Mouse (Mus musculus) midbrain, embryonic 16.5 days (tissue): ENCODE data around the gene Npm3. TPM values are rescaled to one million over a fixed set of nuclear protein-coding genes. Genes with fewer than 3 reads are reported as not detected.

Experiments used
- ATAC-seq: fragments of 200-750 bp; cut with Nextera tagmentation; 2 replicates; pipeline ENCODE4 v1.8.0; 2017; ENCODE audit warnings: moderate TSS enrichment
- H3K27ac ChIP-seq: fragments of 300-500 bp; sonication (generic); 2 replicates; pipeline ENCODE4 v1.5.1; 2014; ENCODE audit warnings: mild to moderate bottlenecking, low read length, mixed read lengths
- H3K27me3 ChIP-seq: fragments of 300-500 bp; sonication (generic); 2 replicates; pipeline ENCODE4 v1.6.1; 2014; ENCODE audit warnings: low read depth, low read length, mixed read lengths; ENCODE audit not compliant: control insufficient read depth, insufficient read depth
- H3K36me3 ChIP-seq: fragments of 300-500 bp; sonication (generic); 2 replicates; pipeline ENCODE4 v1.6.1; 2014; ENCODE audit warnings: mild to moderate bottlenecking, low read length, moderate library complexity, mixed read lengths; ENCODE audit not compliant: control insufficient read depth, insufficient read depth
- H3K4me1 ChIP-seq: fragments of 300-500 bp; sonication (generic); 2 replicates; pipeline ENCODE4 v1.6.1; 2014; ENCODE audit warnings: mild to moderate bottlenecking, low read length, mixed read lengths; ENCODE audit not compliant: control insufficient read depth, insufficient read depth
- H3K4me2 ChIP-seq: fragments of 300-500 bp; sonication (generic); 2 replicates; pipeline ENCODE4 v1.6.1; 2014; ENCODE audit warnings: mild to moderate bottlenecking, low read length, mixed read lengths
- H3K4me3 ChIP-seq: fragments of 300-500 bp; sonication (generic); 2 replicates; pipeline ENCODE4 v1.5.1; 2014; ENCODE audit warnings: low read depth, mild to moderate bottlenecking, low read length, moderate library complexity, mixed read lengths
- H3K9ac ChIP-seq: fragments of 300-500 bp; sonication (generic); 2 replicates; pipeline ENCODE4 v1.6.1; 2014; ENCODE audit warnings: low read depth, low read length, mixed read lengths
- H3K9me3 ChIP-seq: fragments of 300-500 bp; sonication (generic); replicated peaks from 2 replicates; pipeline ENCODE4 v1.6.1; 2014; ENCODE audit warnings: mild to moderate bottlenecking, low read length, mixed read lengths; ENCODE audit not compliant: control insufficient read depth, poor library complexity, severe bottlenecking
- WGBS: fragments of 180-500 bp; shearing (Covaris S2); extraction: QIAGEN DNeasy Blood & Tissue Kit; methylation state at CpG from one replicate; pipeline ENCODE4 v1.1.7; 2014; 5-methylcytosine and 5-hydroxymethylcytosine counted together
- polyA plus RNA-seq: library from polyadenylated mRNA; unstranded; fragments of >200 nt; fragmentation: Nextera tagmentation; extraction: Ambion mirVana; gene quantifications from 2 replicates; pipeline ENCODE4 v1.2.1, GENCODE M21; 2015

Npm3 gene
- polyA plus RNA-seq: 7.9 TPM in 2 replicates

DNA sequence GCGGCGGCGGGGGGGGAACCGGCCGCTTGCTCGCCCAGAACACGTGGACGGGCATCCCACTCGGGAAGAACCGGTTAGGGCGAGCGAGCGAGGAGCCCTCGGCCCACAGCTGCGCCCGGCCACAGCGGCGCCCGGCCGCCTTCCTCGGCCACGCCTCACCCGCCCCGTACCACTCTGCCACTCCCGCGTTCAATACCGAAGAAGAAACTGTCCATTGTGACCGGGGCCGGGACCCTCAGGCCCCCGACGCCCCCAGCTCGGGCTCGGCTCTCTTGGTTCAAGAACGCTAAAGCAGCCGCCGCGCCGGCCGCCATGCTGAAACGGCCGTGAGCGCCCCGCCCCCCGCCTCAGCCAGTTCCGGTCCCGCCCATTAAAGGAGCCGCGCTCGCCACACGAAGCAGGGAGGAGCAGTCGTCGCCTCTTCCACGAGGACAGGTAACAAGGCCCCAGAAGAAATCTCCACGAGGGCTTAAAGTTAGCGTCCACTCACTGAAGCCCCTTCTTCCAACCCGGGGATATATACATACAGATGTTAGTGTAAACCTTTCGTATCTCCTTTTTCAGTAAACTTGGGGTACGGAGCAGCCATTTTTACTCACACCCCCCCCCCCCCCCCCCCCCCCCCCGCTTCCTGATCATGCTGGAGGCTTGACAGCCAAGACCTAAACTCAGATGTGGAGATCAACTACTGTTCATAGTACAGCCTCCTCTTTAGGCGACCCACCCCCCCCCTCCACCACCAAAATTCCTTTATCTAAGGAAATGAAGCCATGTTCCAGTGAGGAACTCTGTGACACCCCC, at the start of gene Npm3:
Gene Npm3 (minus strand): TSS at position 349 of the 801 bp plus-strand sequence.
- ATAC-seq: peak; percentile 85
- peak within 1 kb of the TSS; percentile 96 for H3K4me2 ChIP-seq

GRCm38 (mm10) chr19:45796879-45797278, 47.5 kb upstream of the Npm3 start:
- Histone ChIP-seq H3K4me3 (no peak overlapping the region), H3K4me2 (no peak overlapping the region), H3K4me1 (no peaks in the 10 kb centered on the region), H3K9me3 (no peaks in the 10 kb centered on the region), H3K36me3 (no peaks in the 10 kb centered on the region), H3K9ac (no peak overlapping the region), H3K27me3 (no peaks in the 10 kb centered on the region), H3K27ac (no peak overlapping the region)
- ATAC-seq: no peak
- WGBS: 78% methylated on average over 15 of the region's 15 CpGs

More for the DNA sequence above, at the start of gene Npm3:
- Histone ChIP-seq H3K4me1 (peaks cover 17% of the 10 kb centered on the region), H3K27ac (peak within 1 kb of the TSS; percentile 42), H3K4me3 (peak within 1 kb of the TSS; percentile 68), H3K36me3 (peaks cover 9% of the 10 kb centered on the region), H3K9me3 (no peaks in the 10 kb centered on the region), H3K27me3 (peaks cover 22% of the 10 kb centered on the region), H3K9ac (peak within 1 kb of the TSS; percentile 84)
- WGBS: under 1% methylated on average over 52 of the region's 60 CpGs

- no peak for ATAC-seq
- H3K27me3 ChIP-seq: no peaks in the 10 kb centered on the region
- 0 out of 2 replicates have a peak overlapping the region, but pooled peaks have one; percentile 14 for H3K9ac ChIP-seq
- H3K9me3 ChIP-seq: no peaks in the 10 kb centered on the region
- no peaks in the 10 kb centered on the region for H3K36me3 ChIP-seq
- H3K4me3 ChIP-seq: no peak overlapping the region
- H3K4me1 ChIP-seq: no peaks in the 10 kb centered on the region
- peak overlapping the region; percentile 18; the same call in 1 of the 2 replicates for H3K4me2 ChIP-seq
- no peak overlapping the region for H3K27ac ChIP-seq
- 11% methylated on average over 15 of the region's 15 CpGs for WGBS
Observed at GRCm38 (mm10) chr19:45796061-45796556, 46.7 kb upstream of the Npm3 start.

GRCm38 (mm10) chr19:45795406-45795944, 46.1 kb upstream of the Npm3 start:
- Histone ChIP-seq H3K27me3 (no peaks in the 10 kb centered on the region), H3K4me3 (no peak overlapping the region), H3K9ac (no peak overlapping the region), H3K27ac (no peak overlapping the region), H3K36me3 (no peaks in the 10 kb centered on the region), H3K4me1 (no peaks in the 10 kb centered on the region), H3K9me3 (no peaks in the 10 kb centered on the region), H3K4me2 (no peak overlapping the region)
- WGBS: 31% methylated on average over 15 of the region's 15 CpGs
- no peak for ATAC-seq

GRCm38 (mm10) chr19:45794718-45795117, 45.3 kb upstream of the Npm3 start:
- no peak overlapping the region for H3K4me2 ChIP-seq
- no peak for ATAC-seq
- 81% methylated on average over 6 of the region's 6 CpGs for WGBS

GRCm38 (mm10) chr19:45792404-45792803, 43.0 kb upstream of the Npm3 start:
- no peaks in the 10 kb centered on the region for H3K4me1 ChIP-seq
- H3K4me2 ChIP-seq: no peak overlapping the region
- no peaks in the 10 kb centered on the region for H3K36me3 ChIP-seq
- H3K9ac ChIP-seq: no peak overlapping the region
- WGBS: 92% methylated on average over 6 of the region's 6 CpGs
- no peaks in the 10 kb centered on the region for H3K27me3 ChIP-seq
- H3K4me3 ChIP-seq: no peak overlapping the region
- ATAC-seq: no peak
- no peaks in the 10 kb centered on the region for H3K9me3 ChIP-seq
- no peak overlapping the region for H3K27ac ChIP-seq

More at GRCm38 (mm10) chr19:45794718-45795117, 45.3 kb upstream of the Npm3 start:
- no peaks in the 10 kb centered on the region for H3K4me1 ChIP-seq
- no peak overlapping the region for H3K4me3 ChIP-seq
- H3K27me3 ChIP-seq: no peaks in the 10 kb centered on the region
- no peak overlapping the region for H3K9ac ChIP-seq
- no peaks in the 10 kb centered on the region for H3K9me3 ChIP-seq
- H3K36me3 ChIP-seq: no peaks in the 10 kb centered on the region
- no peak overlapping the region for H3K27ac ChIP-seq

DNA sequence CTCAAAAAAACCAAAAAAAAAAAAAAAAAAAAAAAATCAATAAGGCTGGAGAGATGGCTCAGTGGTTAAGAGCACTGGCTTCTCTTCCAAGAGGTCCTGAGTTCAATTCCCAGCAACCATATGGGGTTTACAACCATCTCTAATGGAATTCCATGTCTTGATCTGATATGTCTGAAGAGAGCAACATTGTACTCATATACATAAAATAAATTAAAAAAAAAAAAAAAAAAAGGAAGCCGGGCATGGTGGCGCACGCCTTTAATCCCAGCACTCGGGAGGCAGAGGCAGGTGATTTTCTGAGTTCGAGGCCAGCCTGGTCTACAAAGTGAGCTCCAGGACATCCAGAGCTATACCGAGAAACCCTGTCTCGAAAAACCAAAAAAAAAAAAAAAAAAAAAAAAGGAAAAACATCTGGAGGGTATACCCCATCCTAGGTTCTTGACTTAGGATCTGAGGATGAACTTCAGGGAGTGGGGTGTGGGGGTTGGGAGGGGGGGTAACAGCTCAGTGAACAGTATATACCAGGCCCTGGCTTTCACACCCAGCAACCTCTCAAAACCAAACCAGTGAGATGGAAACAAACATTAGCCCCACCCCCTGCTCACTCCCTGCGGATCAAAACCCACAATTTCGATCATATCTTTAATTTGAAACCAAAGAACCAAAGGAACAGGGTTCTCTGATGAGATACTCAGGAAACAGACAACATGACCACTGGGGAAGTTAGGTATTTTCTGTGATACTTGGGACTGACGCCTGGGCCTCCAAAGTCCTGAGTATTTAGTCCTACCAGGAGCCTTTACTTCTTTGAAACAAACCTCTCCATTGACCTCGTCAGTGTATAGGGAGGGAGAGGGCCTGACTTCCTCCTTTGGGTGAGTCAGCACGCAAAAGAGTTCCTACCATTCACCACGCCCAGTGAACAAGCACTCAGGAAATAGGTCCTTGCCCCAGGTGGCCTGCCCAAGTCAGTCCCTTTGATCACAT, 40.8 kb upstream of the Npm3 start:
- Histone ChIP-seq H3K4me3 (no peak overlapping the region), H3K27me3 (no peaks in the 10 kb centered on the region), H3K27ac (no peak overlapping the region), H3K4me1 (no peaks in the 10 kb centered on the region), H3K36me3 (no peaks in the 10 kb centered on the region), H3K9ac (no peak overlapping the region), H3K9me3 (no peaks in the 10 kb centered on the region), H3K4me2 (no peak overlapping the region)
- 83% methylated on average over 13 of the region's 13 CpGs for WGBS
- ATAC-seq: no peak

GRCm38 (mm10) chr19:45789365-45789764, 40.0 kb upstream of the Npm3 start:
- no peak overlapping the region for H3K4me2 ChIP-seq
- H3K4me3 ChIP-seq: no peak overlapping the region
- no peak overlapping the region for H3K9ac ChIP-seq
- H3K9me3 ChIP-seq: no peaks in the 10 kb centered on the region
- no peaks in the 10 kb centered on the region; the same call in 1 of the 2 replicates for H3K4me1 ChIP-seq
- H3K27ac ChIP-seq: no peak overlapping the region
- H3K27me3 ChIP-seq: no peaks in the 10 kb centered on the region
- ATAC-seq: no peak
- H3K36me3 ChIP-seq: no peaks in the 10 kb centered on the region
- 73% methylated on average over 7 of the region's 7 CpGs for WGBS
